Mouse (Mus musculus): ENCODE measurements at regions not wholly inside any gene's neighbourhood (a gene's known extent, or its start where the extent isn't known, plus 50 kb on each side); places are given as distances from the start of the nearest gene placed in this dataset.

DNA sequence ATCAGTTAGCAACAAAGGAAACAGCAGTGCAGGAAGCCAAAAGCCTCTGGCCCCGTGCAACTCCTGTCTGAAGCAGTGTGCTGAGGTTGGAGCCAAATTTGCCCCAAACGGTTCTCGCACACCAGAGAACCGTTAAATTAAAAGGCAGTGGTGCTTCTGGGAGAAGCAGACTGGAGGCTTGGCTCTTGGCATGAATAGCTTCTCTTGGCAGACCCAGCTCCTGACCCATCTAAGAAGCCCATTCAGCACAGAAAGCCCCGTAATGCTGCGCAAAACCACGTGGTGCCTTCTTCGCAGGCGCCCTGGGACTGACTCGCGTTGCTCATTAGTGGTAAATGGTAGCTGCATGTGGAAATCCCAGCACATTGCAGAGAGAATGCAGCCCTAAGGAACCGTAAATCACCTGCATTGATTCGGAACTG, 340.2 kb upstream of the Slc24a2 start:
- DNase-seq (ENCODE audit: extremely low spot score, low spot score), result peak; percentile 26

DNA sequence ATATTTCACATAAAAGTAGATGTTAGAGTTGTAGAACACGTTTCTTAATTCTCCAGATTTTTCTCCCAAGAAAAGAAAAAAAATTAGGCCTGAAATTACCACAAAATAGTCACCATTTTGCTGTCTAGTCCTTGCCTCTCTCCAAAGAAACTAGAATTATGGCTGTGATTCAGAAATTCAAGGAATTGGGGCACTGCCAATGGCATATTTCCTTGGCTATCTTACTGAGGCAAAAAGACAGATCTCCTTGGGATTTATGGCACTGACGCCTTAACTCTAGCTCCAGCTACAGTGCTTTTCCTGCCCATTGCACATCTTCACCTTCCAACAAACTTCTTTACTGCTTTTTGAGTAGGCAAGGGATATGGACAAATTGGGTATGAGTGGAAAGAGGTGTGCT, 336.3 kb upstream of the Slc24a2 start:
- DNase-seq (ENCODE audit: extremely low spot score, low spot score), result no peak

DNA sequence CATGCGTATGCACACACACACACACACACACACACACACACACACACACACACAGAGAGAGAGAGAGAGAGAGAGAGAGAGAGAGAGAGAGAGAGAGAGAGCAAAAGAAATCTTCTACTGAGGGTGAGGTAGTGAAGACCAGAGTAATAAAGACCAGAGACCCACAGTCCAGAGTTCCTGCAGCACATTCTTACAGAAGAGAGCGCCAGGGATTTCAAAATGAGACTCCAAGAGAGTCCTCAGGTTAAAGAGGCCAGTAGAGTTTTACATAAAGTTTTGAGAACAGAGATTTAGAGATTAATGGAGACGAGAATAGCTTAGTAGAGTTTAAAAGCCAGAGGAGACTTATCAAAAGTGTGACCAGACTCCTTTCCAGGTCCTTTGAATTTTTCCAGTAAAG, 324.6 kb upstream of the Slc24a2 start:
- no peak for DNase-seq (ENCODE audit: extremely low spot score, low spot score)
